Mouse (Mus musculus): ENCODE measurements around the gene Smad1. TPM values are rescaled to one million over a fixed set of nuclear protein-coding genes. Genes with fewer than 3 reads are reported as not detected.
"Not testable (repeated sequence)": the region's sequence is repeated elsewhere in the genome, so short reads cannot be mapped to it uniquely, and the experiment has no call there.

Smad1 gene
- polyA plus RNA-seq (2016; fragmentation: Nextera tagmentation; extraction: Ambion mirVana), result 71.9 and 85.8 TPM in 2 replicates

- 1% methylated on average over 70 of the region's 80 CpGs for WGBS
- Histone ChIP-seq H3K27ac (peak within 1 kb of the TSS; percentile 94), H3K9me3 (no peaks in the 10 kb centered on the region), H3K4me2 (replicated peaks) (peak within 1 kb of the TSS; percentile 71), H3K27me3 (replicated peaks) (no peaks in the 10 kb centered on the region), H3K36me3 (no peaks in the 10 kb centered on the region), H3K4me1 (peaks cover 35% of the 10 kb centered on the region), H3K9ac (peak within 1 kb of the TSS; percentile 99), H3K4me3 (peak within 1 kb of the TSS; percentile 95)
- peak; percentile 92 for ATAC-seq (ENCODE audit: low FRiP score, low read depth)
Measured at GRCm38 (mm10) chr8:79398994-79399650, at the start of gene Smad1. TSS of gene Smad1 (minus strand) at chr8:79399518.

DNA sequence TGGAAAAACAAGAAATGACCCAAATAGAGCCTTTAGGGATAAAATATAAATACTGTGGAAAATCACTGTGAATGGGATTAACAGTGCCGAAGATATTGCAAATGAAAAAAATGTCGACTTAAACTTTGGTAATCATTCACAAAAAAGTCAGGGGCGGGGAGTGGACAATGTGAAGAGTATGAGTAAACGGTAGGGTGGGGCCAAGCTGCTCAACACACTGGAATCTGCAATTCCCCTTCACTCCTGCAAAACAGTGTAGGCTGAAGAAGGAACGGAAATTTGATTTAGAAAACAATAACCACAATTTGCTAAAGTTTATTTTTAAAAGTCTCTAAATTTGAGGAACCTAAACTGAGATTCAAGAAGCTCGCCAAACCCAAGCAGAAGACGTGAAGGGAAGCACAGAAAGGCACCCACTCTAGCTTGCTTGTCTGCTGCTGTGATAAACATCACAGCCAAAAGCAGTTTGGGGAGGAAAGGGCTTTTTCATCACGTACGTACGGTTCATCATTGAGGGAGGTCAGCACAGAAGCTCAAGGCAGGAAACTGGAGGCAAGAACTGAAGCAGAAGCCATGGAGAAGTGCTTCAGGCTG, 48.0 kb upstream of the Smad1 start:
- H3K27me3 ChIP-seq (replicated peaks), result no peaks in the 10 kb centered on the region
- no peaks in the 10 kb centered on the region for H3K36me3 ChIP-seq
- no peak overlapping the region for H3K4me3 ChIP-seq
- no peak overlapping the region for H3K9ac ChIP-seq
- H3K27ac ChIP-seq, result no peak overlapping the region
- H3K9me3 ChIP-seq, result no peaks in the 10 kb centered on the region
- 88% methylated on average over 10 of the region's 10 CpGs for WGBS
- H3K4me1 ChIP-seq, result no peaks in the 10 kb centered on the region
- ATAC-seq (ENCODE audit: low FRiP score, low read depth), result no peak
- no peak overlapping the region for H3K4me2 ChIP-seq (replicated peaks)

DNA sequence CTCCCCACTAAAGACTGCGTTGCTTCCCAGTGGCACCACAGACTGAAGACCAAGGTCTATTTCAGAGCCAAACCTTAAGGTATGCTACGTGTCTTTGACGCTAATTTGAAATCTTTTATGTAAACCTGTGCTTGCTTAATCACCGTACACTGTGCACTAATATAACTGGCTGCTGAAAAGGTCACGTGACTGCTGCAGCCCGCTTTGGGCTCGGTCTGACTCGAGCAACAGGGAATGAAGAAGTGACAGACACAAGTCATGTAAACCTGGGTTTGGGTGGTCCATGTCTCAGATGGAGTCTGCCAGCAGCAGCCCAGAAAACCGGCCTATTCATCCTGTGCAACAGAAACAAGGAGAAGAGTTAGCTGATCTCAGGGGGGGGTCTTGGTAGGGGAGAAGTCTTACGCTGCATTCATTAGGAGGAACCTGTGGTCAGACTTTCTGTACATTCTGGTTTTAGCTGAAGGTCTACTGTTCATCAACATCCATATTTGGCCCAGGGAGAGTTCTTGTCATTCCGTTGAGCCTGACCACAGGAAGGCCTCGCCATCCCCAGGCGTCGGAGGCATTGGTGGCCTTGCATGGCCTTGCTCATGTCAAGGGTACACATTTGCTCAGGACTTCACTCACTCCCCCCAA, 44.3 kb upstream of the Smad1 start:
- Histone ChIP-seq H3K9me3 (no peaks in the 10 kb centered on the region), H3K27me3 (replicated peaks) (no peaks in the 10 kb centered on the region), H3K36me3 (no peaks in the 10 kb centered on the region), H3K4me1 (no peaks in the 10 kb centered on the region), H3K9ac (no peak overlapping the region), H3K27ac (no peak overlapping the region), H3K4me3 (no peak overlapping the region), H3K4me2 (replicated peaks) (no peak overlapping the region)
- 85% methylated on average over 14 of the region's 14 CpGs for WGBS
- no peak for ATAC-seq (ENCODE audit: low FRiP score, low read depth)

- Histone ChIP-seq H3K9me3 (no peaks in the 10 kb centered on the region), H3K4me2 (replicated peaks) (no peak overlapping the region), H3K4me1 (no peaks in the 10 kb centered on the region), H3K27ac (no peak overlapping the region), H3K36me3 (no peaks in the 10 kb centered on the region), H3K9ac (no peak overlapping the region), H3K27me3 (replicated peaks) (no peaks in the 10 kb centered on the region), H3K4me3 (no peak overlapping the region)
- ATAC-seq (ENCODE audit: low FRiP score, low read depth), result no peak
- WGBS, result 65% methylated on average over 4 of the region's 4 CpGs
Measured at GRCm38 (mm10) chr8:79433953-79434500, 34.7 kb upstream of the Smad1 start.

DNA sequence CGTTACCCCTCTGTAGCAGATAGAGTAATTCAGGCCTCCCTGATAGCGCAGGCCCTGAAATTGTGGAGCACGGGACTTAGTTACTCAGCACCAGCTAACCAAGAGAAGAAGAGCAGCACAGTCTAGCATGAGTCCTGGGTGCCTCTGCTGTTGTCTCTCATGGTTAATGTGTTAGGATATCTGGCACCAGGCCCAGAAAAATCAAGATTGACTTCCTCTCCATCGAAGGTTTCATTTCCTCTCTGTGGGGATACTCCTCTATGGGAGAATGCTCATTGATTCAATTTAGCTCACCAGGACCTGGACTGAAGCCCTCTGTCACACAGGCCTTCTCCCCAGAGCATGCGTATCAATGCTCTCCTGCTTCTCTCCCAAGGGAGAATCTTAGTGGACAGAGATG, 15.6 kb upstream of the Smad1 start:
- Histone ChIP-seq H3K9ac (no peak overlapping the region), H3K4me1 (no peaks in the 10 kb centered on the region), H3K4me3 (no peak overlapping the region), H3K4me2 (replicated peaks) (no peak overlapping the region), H3K36me3 (no peaks in the 10 kb centered on the region), H3K9me3 (no peaks in the 10 kb centered on the region), H3K27me3 (replicated peaks) (no peaks in the 10 kb centered on the region), H3K27ac (no peak overlapping the region)
- WGBS, result 80% methylated on average over 5 of the region's 5 CpGs
- ATAC-seq (ENCODE audit: low FRiP score, low read depth), result no peak

DNA sequence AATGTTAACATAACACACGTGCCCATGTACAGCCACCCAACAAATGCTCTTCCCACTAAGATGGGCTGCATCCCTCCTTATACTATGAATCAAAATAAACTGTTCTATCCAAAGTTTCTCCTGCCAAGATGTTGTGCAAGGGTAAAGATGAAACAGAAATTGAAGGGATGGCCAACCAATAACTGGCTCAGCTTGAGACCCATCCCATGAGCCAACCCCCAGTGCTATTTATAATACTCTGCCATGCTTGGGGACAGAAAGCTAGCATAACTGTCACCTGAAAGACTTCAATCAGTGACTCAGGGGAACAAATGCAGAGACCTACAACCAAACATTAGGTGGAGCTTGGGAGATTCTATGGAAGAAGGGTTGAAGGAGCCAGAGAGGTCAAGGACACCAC, 11.2 kb upstream of the Smad1 start:
- H3K36me3 ChIP-seq, result no peaks in the 10 kb centered on the region
- ATAC-seq (ENCODE audit: low FRiP score, low read depth), result no peak
- no peak overlapping the region for H3K4me2 ChIP-seq (replicated peaks)
- no peaks in the 10 kb centered on the region for H3K27me3 ChIP-seq (replicated peaks)
- H3K4me3 ChIP-seq, result no peak overlapping the region
- no peak overlapping the region for H3K27ac ChIP-seq
- H3K9me3 ChIP-seq, result no peaks in the 10 kb centered on the region; the same call in 1 of the 2 replicates
- H3K9ac ChIP-seq, result no peak overlapping the region
- WGBS, result 81% methylated on average over 1 of the region's 1 CpGs
- H3K4me1 ChIP-seq, result no peaks in the 10 kb centered on the region

GRCm38 (mm10) chr8:79407356-79407755, 8.0 kb upstream of the Smad1 start:
- H3K36me3 ChIP-seq; H3K9me3 ChIP-seq; H3K27me3 ChIP-seq (replicated peaks); H3K4me2 ChIP-seq (replicated peaks); H3K4me3 ChIP-seq; H3K27ac ChIP-seq; ATAC-seq (ENCODE audit: low FRiP score, low read depth); H3K9ac ChIP-seq; H3K4me1 ChIP-seq: not testable (repeated sequence)
- 67% methylated on average over 1 of the region's 1 CpGs for WGBS

- no peak for ATAC-seq (ENCODE audit: low FRiP score, low read depth)
- WGBS, result 50% methylated on average over 6 of the region's 6 CpGs
- H3K27ac ChIP-seq, result no peak overlapping the region
Measured at GRCm38 (mm10) chr8:79404895-79405557, 5.7 kb upstream of the Smad1 start.

DNA sequence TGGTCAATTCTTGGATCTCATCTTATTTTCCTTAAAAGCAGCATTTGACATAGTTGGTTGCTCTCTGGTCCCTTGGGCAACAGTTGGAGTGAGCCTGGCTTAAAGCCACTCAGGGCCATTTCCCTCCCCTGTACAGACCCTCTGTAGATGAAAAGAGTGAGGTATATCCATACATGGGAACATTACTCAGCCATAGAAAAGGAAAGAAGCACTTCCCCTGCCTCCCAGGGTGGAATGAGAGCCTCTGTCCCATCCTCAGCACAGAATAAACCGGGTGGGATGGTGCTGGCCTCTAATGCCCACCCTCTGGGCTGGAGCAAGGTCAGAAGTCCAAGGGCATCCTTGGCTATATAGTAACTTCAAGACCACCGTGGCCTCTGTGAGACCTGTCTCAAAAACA, 1.4 kb upstream of the Smad1 start:
- H3K27ac ChIP-seq, result no peak overlapping the region
- no peak overlapping the region for H3K4me2 ChIP-seq (replicated peaks)
- 78% methylated on average over 2 of the region's 2 CpGs for WGBS
- no peaks in the 10 kb centered on the region for H3K36me3 ChIP-seq
- H3K27me3 ChIP-seq (replicated peaks), result no peaks in the 10 kb centered on the region
- no peak overlapping the region for H3K9ac ChIP-seq
- no peak overlapping the region for H3K4me3 ChIP-seq
- no peak for ATAC-seq (ENCODE audit: low FRiP score, low read depth)
- no peaks in the 10 kb centered on the region for H3K9me3 ChIP-seq
- peaks cover 28% of the 10 kb centered on the region for H3K4me1 ChIP-seq

More at GRCm38 (mm10) chr8:79404895-79405557, 5.7 kb upstream of the Smad1 start:
- Histone ChIP-seq H3K27me3 (replicated peaks) (no peaks in the 10 kb centered on the region), H3K9ac (no peak overlapping the region), H3K9me3 (no peaks in the 10 kb centered on the region; the same call in 1 of the 2 replicates), H3K4me2 (replicated peaks) (no peak overlapping the region), H3K36me3 (no peaks in the 10 kb centered on the region), H3K4me1 (no peaks in the 10 kb centered on the region), H3K4me3 (no peak overlapping the region)

DNA sequence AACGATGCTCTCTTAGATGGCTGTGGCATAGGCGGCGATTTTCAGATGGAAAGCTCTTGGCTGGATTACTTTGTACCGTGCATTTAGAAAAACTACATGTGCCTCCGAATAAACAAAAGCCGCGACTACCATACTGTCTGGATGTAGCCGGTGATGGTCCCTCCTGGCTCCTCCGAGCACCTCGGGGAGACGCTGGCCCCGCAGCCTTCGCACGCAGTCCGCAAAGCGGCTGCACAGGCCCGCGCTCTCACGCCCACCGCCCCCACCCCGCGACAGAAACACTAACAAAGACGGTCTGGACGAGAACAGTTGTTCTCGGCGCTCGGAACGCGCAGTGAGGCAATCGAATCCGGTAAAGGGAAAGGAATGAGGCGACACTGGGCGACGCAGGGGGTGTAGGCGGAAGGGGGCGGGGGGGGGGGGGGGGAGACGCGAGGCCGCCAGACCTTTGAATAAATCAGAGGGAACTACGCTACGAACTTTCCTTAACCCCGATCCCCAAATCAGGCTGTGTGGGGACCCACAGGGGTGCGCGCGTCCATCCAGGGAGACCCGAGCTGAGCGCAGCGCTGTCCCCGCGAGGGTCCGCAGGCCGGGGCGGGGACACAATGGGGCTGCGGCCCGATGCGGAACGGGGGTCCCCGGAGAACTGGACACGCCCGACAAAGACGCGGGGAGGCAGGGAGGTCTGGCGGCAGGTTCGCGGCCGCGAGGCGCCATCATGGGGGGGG, 902 bp downstream of the Smad1 start:
- no peaks in the 10 kb centered on the region for H3K9me3 ChIP-seq
- peak overlapping the region; percentile 94 for H3K27ac ChIP-seq
- H3K4me1 ChIP-seq, result peaks cover 36% of the 10 kb centered on the region
- under 1% methylated on average over 66 of the region's 68 CpGs for WGBS
- peak; percentile 74 for ATAC-seq (ENCODE audit: low FRiP score, low read depth)
- peak overlapping the region; percentile 71 for H3K4me2 ChIP-seq (replicated peaks)
- H3K27me3 ChIP-seq (replicated peaks), result no peaks in the 10 kb centered on the region
- peak overlapping the region; percentile 95 for H3K4me3 ChIP-seq
- no peaks in the 10 kb centered on the region for H3K36me3 ChIP-seq
- peak overlapping the region; percentile 99 for H3K9ac ChIP-seq

DNA sequence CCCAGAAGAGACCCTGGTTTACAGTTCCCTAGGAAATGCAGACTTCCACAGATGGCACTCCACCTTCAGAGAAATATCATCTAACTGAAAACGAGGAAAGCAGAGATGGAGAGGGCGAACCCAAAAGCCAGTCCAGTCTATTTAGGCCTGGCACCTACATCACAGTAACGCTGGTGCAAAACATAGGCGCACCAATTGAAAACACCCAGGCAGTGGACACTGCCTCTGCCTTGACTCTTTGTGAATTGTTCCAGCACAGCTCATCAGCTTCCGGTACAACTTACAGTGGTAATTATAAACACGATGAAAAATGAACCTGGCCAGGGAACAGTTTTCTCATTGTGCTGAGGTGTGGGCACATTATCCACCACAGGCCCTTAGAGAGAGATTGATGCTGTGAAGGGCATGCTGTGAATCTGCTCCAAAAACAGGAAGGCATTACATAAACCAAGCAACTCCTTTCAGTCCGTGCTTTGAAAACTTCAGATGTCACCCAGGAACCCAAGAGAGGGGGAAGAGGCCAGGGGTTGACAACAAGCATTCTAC, 1.5 kb downstream of the Smad1 start:
- Histone ChIP-seq H3K4me2 (replicated peaks) (peak overlapping the region; percentile 71), H3K4me3 (peak overlapping the region; percentile 95), H3K36me3 (no peaks in the 10 kb centered on the region), H3K27me3 (replicated peaks) (no peaks in the 10 kb centered on the region), H3K27ac (peak overlapping the region; percentile 94), H3K4me1 (peaks cover 36% of the 10 kb centered on the region), H3K9me3 (no peaks in the 10 kb centered on the region), H3K9ac (peak overlapping the region; percentile 99)
- 13% methylated on average over 7 of the region's 7 CpGs for whole genome bisulfite sequencing
- peak; percentile 9 for ATAC-seq (ENCODE audit: low FRiP score, low read depth)

Measured in neural tube, embryonic 12.5 days (tissue).